Mouse (Mus musculus): ENCODE results near the gene Akt3.

GRCm38 (mm10) chr1:177307549-177307948 is 49.5 kb upstream of the Akt3 start:
- TF ChIP-seq POLR2A (IDR thresholded peaks at IDR 0.05; ENCODE audit: borderline replicate concordance, extremely low read depth, low read depth, low read length) (no peak), CTCF (IDR thresholded peaks at IDR 0.05; ENCODE audit: insufficient read depth, low read length) (no peak)

All from lung, adult 2 months (tissue).